Mouse (Mus musculus) cerebellum, postnatal 36 days (tissue): Measurements from ENCODE around the gene Vmn2r29.
A peak's percentile ranks its signal among the peaks of the same experiment; 100 is the strongest.
"Not testable (repeated sequence)": the region's sequence is repeated elsewhere in the genome, so short reads cannot be mapped to it uniquely, and the experiment has no call there.

Experiments
- DNase-seq, 2 experiments: peaks; one replicate each; pipeline ENCODE4 v3.0.0; 2021 to 2022; ENCODE audit warnings: mixed read lengths in 2 of 2

The Vmn2r29 gene

DNA sequence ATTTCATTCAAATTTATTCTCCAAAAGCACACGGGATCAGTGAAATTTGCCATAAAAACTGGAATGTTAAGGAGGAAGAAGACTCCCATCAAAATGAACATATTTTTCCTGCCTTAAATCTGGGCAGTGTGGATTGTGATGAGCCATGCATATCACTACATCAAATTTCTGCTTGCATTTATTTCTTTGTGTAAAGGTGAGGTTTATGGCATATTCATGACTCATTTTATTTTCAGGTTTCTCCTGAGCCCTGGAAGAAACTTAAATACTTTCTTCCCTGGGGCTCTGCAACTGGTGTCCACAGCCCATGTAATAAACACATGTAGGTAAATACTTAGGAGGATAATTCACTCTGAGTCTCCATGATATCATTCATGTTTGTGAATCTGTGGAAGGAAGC, at the start of gene Vmn2r29:
Gene Vmn2r29, minus strand, starts transcription at position 101 of the 400 bp plus-strand sequence.
- not testable (repeated sequence) for DNase-seq

DNA sequence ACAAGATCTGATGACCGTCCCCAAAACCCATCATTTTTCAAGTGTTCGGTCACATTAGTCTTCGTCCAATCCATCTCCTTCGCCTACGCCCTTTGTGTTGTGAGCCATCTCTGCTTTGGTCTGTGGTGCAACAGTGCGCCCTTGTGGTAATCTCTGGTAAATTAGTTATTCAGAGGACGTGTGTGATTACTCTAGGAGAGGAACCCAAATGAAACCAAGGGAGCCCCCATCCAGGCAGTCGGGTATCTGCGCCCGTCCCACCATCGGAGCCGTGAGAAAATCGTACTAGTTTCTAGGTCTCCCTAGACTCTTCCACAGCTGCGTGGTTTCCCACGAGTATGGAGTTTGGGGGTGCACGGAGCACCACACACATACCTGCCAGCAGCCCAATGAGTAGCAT, 48.5 kb upstream of the Vmn2r29 start:
- DNase-seq: peak; percentile 48 to 66

DNA sequence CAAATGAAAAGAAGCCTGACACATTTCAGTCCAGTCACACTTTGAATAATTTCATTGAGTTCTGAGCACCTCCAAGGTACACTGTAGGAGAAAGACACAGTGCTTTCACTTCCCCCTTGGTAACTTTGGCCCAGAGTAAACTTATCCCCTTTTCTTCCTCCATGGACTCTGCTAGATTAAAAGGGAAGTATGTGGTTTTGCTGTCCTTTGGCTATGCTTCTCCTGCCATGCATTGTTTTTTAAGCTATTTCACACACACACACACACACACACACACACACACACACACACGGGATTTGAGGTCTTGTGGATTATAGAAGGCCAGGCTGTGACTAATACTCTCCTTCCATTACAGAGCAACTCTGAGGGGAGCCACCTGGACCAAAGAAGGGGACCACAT, 34.3 kb upstream of the Vmn2r29 start:
- DNase-seq: no peak

GRCm38 (mm10) chr7:7277966-7278567, 30.9 kb upstream of the Vmn2r29 start, which contains the start of gene Gm45844:
Gene Gm45844, minus strand, starts transcription at chr7:7278289.
- peak; percentile 91 for DNase-seq

GRCm38 (mm10) chr7:7277556-7277955, 30.4 kb upstream of the Vmn2r29 start:
- DNase-seq: not testable (repeated sequence)

- DNase-seq: peak; percentile 35 to 52
These were observed 37.6 kb downstream of the Vmn2r29 start, which contains the start of gene Zfp772 for GRCm38 (mm10) chr7:7209313-7210151. Gene Zfp772, minus strand, starts transcription at chr7:7209998.

- peak; percentile 77 to 78 for DNase-seq
These were observed 58.8 kb downstream of the Vmn2r29 start for GRCm38 (mm10) chr7:7188191-7188942.

DNA sequence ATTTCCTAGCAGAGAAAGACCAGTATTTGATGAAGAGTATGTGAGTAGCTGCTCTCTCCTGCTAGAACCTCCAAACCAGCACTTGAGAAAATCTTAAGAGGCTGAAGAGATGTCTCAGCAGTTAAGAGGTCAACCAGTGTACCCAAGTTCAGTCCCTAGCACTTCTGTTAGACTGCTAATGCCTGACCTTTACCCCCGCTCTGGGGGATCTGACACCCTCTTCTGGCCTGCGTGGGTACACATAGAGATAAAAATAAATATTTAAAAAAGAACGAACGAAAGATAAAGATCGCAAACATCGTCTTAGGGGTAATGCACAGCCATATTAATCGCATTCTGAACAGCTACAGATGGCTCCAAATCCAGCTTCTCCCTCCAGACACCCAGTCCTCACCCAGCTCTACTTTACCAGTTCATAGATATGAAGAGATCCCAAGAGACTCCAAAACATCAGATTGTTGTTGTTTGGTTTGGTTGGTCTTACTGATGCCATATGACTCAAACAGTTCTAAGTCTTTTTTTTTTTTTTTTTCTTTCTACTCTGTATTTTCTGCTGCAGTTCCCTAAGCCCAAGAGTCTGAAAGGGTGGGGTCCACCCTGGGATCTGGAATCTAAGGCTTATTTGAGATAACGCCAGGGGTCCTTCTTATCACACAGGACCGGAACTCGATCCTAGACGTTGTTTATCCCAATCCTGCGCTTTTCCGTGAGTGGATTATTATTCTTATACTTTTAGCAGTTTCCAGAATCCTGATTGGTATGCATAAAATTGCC, 59.5 kb downstream of the Vmn2r29 start:
- DNase-seq: no peak

DNA sequence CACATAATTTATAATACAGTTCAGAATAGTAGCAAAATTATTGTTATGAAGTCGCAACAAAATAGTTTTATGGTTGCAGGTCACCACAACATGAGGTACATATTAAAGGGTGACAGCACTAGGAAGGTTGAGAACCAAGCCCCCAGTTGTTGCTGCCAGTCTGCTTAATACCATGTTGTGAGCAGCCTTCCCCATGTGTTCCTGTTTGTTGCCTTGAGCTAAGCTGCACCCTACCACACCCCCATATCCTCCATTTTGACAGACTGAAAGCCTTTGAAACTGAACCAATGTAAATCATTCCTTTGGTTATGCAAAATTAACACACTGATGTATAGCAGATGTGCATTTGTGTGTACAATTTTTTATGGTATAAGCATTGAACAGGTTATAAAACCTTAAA, 61.2 kb downstream of the Vmn2r29 start:
- no peak for DNase-seq
